Mouse (Mus musculus) neural tube, embryonic 11.5 days (tissue): ENCODE measurements around the gene Gapdh. TPM values are rescaled to one million over a fixed set of nuclear protein-coding genes. Genes with fewer than 3 reads are reported as not detected.

Experiments
- ATAC-seq: fragments of 200-750 bp; cut with Nextera tagmentation; 2 replicates; pipeline ENCODE4 v1.8.0; 2017; ENCODE audit warnings: moderate number of reproducible peaks, mild to moderate bottlenecking, moderate TSS enrichment, moderate library complexity; ENCODE audit not compliant: insufficient read depth, low FRiP score, low TSS enrichment
- DNase-seq: peaks from one replicate; pipeline ENCODE4 v3.0.0-alpha.2; 2015; ENCODE audit warnings: low spot score
- H3K27ac ChIP-seq: fragments of 300-500 bp; sonication (generic); 2 replicates; pipeline ENCODE4 v1.5.1; 2014; ENCODE audit warnings: low read depth, mild to moderate bottlenecking, low read length
- H3K27me3 ChIP-seq: fragments of 300-500 bp; sonication (generic); 2 replicates; pipeline ENCODE4 v1.6.1; 2014; ENCODE audit warnings: mild to moderate bottlenecking, low read length, mixed read lengths; ENCODE audit not compliant: control insufficient read depth, insufficient read depth
- H3K36me3 ChIP-seq: fragments of 300-500 bp; sonication (generic); 2 replicates; pipeline ENCODE4 v1.6.1; 2014; ENCODE audit warnings: mild to moderate bottlenecking, low read length, moderate library complexity, mixed read lengths; ENCODE audit not compliant: control insufficient read depth, insufficient read depth
- H3K4me1 ChIP-seq: fragments of 300-500 bp; sonication (generic); 2 replicates; pipeline ENCODE4 v1.6.1; 2014; ENCODE audit warnings: low read length, mixed read lengths; ENCODE audit not compliant: control insufficient read depth, insufficient read depth
- H3K4me2 ChIP-seq: fragments of 300-500 bp; sonication (generic); 2 replicates; pipeline ENCODE4 v1.6.1; 2014; ENCODE audit warnings: low read depth, mild to moderate bottlenecking, moderate library complexity
- H3K4me3 ChIP-seq: fragments of 300-500 bp; sonication (generic); 2 replicates; pipeline ENCODE4 v1.5.1; 2014; ENCODE audit warnings: low read depth, low read length
- H3K9ac ChIP-seq: fragments of 300-500 bp; sonication (generic); 2 replicates; pipeline ENCODE4 v1.6.1; 2014; ENCODE audit warnings: mild to moderate bottlenecking, low read length
- H3K9me3 ChIP-seq: fragments of 300-500 bp; sonication (generic); 2 replicates; pipeline ENCODE4 v1.6.1; 2016; ENCODE audit warnings: low read length; ENCODE audit not compliant: control insufficient read depth
- WGBS: fragments of 180-500 bp; shearing (Covaris S2); extraction: QIAGEN DNeasy Blood & Tissue Kit; methylation state at CpG from one replicate; pipeline ENCODE4 v1.1.7; 2014; 5-methylcytosine and 5-hydroxymethylcytosine counted together
- polyA plus RNA-seq: library from polyadenylated mRNA; unstranded; fragments of >200 nt; fragmentation: Nextera tagmentation; extraction: Ambion mirVana; gene quantifications from 2 replicates; pipeline ENCODE4 v1.2.1, GENCODE M21; 2014

Gene Gapdh
- polyA plus RNA-seq, 1 experiment from 2014 or later: 2,338 TPM

- H3K4me3 ChIP-seq: no peak overlapping the region
- H3K36me3 ChIP-seq: peaks cover 51% of the 10 kb centered on the region
- ATAC-seq (no peak), DNase-seq (no peak)
- 91% methylated on average over 7 of the region's 7 CpGs for WGBS
- H3K27ac ChIP-seq: no peak overlapping the region
- H3K4me2 ChIP-seq: no peak overlapping the region
- no peaks in the 10 kb centered on the region for H3K9me3 ChIP-seq
- H3K9ac ChIP-seq: no peak overlapping the region
- no peaks in the 10 kb centered on the region for H3K4me1 ChIP-seq
- no peaks in the 10 kb centered on the region for H3K27me3 ChIP-seq
These were observed 13.3 kb upstream of the Gapdh start for GRCm38 (mm10) chr6:125179601-125180000.

- 94% methylated on average over 5 of the region's 5 CpGs for whole genome bisulfite sequencing
- H3K9me3 ChIP-seq: no peaks in the 10 kb centered on the region
- H3K4me2 ChIP-seq: no peak overlapping the region
- ATAC-seq (no peak), DNase-seq (no peak)
- H3K27ac ChIP-seq: no peak overlapping the region
- H3K27me3 ChIP-seq: no peaks in the 10 kb centered on the region
- no peak overlapping the region for H3K4me3 ChIP-seq
- H3K4me1 ChIP-seq: no peaks in the 10 kb centered on the region
- H3K9ac ChIP-seq: no peak overlapping the region
- peaks cover 66% of the 10 kb centered on the region for H3K36me3 ChIP-seq
These were observed 9.2 kb upstream of the Gapdh start for GRCm38 (mm10) chr6:125175469-125175868.

GRCm38 (mm10) chr6:125173256-125173655 lies 7.0 kb upstream of the Gapdh start:
- WGBS: 96% methylated on average over 7 of the region's 7 CpGs
- Histone ChIP-seq H3K27me3 (no peaks in the 10 kb centered on the region), H3K36me3 (peaks cover 78% of the 10 kb centered on the region), H3K4me2 (no peak overlapping the region), H3K9ac (no peak overlapping the region), H3K9me3 (no peaks in the 10 kb centered on the region), H3K4me1 (no peaks in the 10 kb centered on the region), H3K27ac (no peak overlapping the region), H3K4me3 (no peak overlapping the region)
- no peak for ATAC-seq
- no peak for DNase-seq

GRCm38 (mm10) chr6:125172474-125172873 lies 6.2 kb upstream of the Gapdh start:
- H3K9ac ChIP-seq: no peak overlapping the region
- ATAC-seq: no peak
- H3K27me3 ChIP-seq: no peaks in the 10 kb centered on the region
- no peak overlapping the region for H3K27ac ChIP-seq
- peaks cover 75% of the 10 kb centered on the region for H3K36me3 ChIP-seq
- peaks cover under 1% of the 10 kb centered on the region for H3K4me1 ChIP-seq
- WGBS: 98% methylated on average over 2 of the region's 2 CpGs
- H3K9me3 ChIP-seq: no peaks in the 10 kb centered on the region
- no peak overlapping the region for H3K4me2 ChIP-seq
- DNase-seq: no peak
- no peak overlapping the region for H3K4me3 ChIP-seq

GRCm38 (mm10) chr6:125170194-125170593 lies 3.9 kb upstream of the Gapdh start:
- 88% methylated on average over 6 of the region's 6 CpGs for WGBS
- peaks cover 57% of the 10 kb centered on the region for H3K36me3 ChIP-seq
- DNase-seq: no peak

GRCm38 (mm10) chr6:125168086-125168485 lies 1.8 kb upstream of the Gapdh start:
- H3K4me3 ChIP-seq: no peak overlapping the region
- no peaks in the 10 kb centered on the region for H3K9me3 ChIP-seq
- DNase-seq: no peak
- no peaks in the 10 kb centered on the region for H3K27me3 ChIP-seq
- H3K27ac ChIP-seq: no peak overlapping the region
- H3K4me1 ChIP-seq: peaks cover 26% of the 10 kb centered on the region
- no peak overlapping the region for H3K4me2 ChIP-seq
- no peak overlapping the region for H3K9ac ChIP-seq
- 93% methylated on average over 14 of the region's 14 CpGs for WGBS
- peaks cover 42% of the 10 kb centered on the region for H3K36me3 ChIP-seq
- ATAC-seq: no peak

More at GRCm38 (mm10) chr6:125170194-125170593, 3.9 kb upstream of the Gapdh start:
- H3K4me2 ChIP-seq: no peak overlapping the region
- no peaks in the 10 kb centered on the region for H3K27me3 ChIP-seq
- H3K4me3 ChIP-seq: no peak overlapping the region
- H3K27ac ChIP-seq: no peak overlapping the region
- ATAC-seq: no peak
- H3K9me3 ChIP-seq: no peaks in the 10 kb centered on the region
- H3K4me1 ChIP-seq: peaks cover 15% of the 10 kb centered on the region
- no peak overlapping the region for H3K9ac ChIP-seq

- peak overlapping the region; percentile 96; the same call in 1 of the 2 replicates for H3K4me3 ChIP-seq
- peaks cover 35% of the 10 kb centered on the region for H3K36me3 ChIP-seq
- no peaks in the 10 kb centered on the region for H3K9me3 ChIP-seq
- peak overlapping the region; percentile 85 for H3K4me2 ChIP-seq
- peak overlapping the region; percentile 58 for H3K27ac ChIP-seq
- H3K27me3 ChIP-seq: no peaks in the 10 kb centered on the region
- DNase-seq: peak; percentile 44
- WGBS: 19% methylated on average over 10 of the region's 10 CpGs
- H3K9ac ChIP-seq: peak overlapping the region; percentile 97
- ATAC-seq: no peak
- peaks cover 26% of the 10 kb centered on the region for H3K4me1 ChIP-seq
These were observed 789 bp upstream of the Gapdh start for GRCm38 (mm10) chr6:125166861-125167650.

- Histone ChIP-seq H3K9me3 (no peaks in the 10 kb centered on the region), H3K4me2 (peak overlapping the region; percentile 85), H3K36me3 (peaks cover 24% of the 10 kb centered on the region), H3K4me1 (peaks cover 26% of the 10 kb centered on the region), H3K27me3 (no peaks in the 10 kb centered on the region), H3K27ac (peak overlapping the region; percentile 95), H3K9ac (peak overlapping the region; percentile 97), H3K4me3 (peak overlapping the region; percentile 96)
- WGBS: 0% methylated on average over 36 of the region's 36 CpGs
- peak; percentile 95 for DNase-seq
- peak; percentile 92 for ATAC-seq
These were observed 857 bp downstream of the Gapdh start for GRCm38 (mm10) chr6:125165328-125165891.
